Mouse (Mus musculus) ES-E14 (cell line): ENCODE results near the gene Zfp637.

Source experiments
- CHD2 ChIP-seq: IDR thresholded peaks from 2 replicates; pipeline ENCODE4 v1.6.1; 2014; ENCODE audit warnings: mild to moderate bottlenecking, low read depth, low read length, inconsistent platforms
- HCFC1 ChIP-seq: IDR thresholded peaks from 2 replicates; pipeline ENCODE4 v1.6.1; 2012; ENCODE audit warnings: low read length, inconsistent platforms, borderline replicate concordance; ENCODE audit not compliant: insufficient read depth
- MAFK ChIP-seq: IDR thresholded peaks from 2 replicates; pipeline ENCODE4 v1.6.1; 2014; ENCODE audit warnings: mild to moderate bottlenecking, low read depth, low read length, inconsistent platforms; ENCODE audit not compliant: insufficient read depth
- ZNF384 ChIP-seq: IDR thresholded peaks from 2 replicates; pipeline ENCODE4 v1.6.1; 2012; ENCODE audit warnings: low read depth, low read length, inconsistent platforms

DNA sequence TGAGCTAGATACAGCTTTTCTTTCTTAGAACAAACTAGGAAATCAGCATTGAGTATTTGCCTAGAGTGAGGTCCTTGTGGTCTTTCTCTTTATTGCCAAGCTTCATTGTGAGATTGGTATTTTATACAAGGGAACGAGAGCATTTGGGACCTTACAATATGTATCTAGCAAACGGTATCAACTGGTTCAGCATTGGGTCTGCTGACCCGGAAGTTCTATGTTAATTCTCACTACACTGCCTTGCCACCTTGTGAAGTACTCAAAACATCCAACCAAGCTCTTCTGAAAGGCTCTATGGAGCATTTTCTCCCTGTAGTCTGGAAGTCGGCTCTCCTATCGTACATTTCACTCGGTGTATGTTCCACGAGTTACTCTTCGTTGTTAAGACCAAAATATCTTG lies 22.8 kb downstream of the Zfp637 start:
- TF ChIP-seq CHD2 (no peak), MAFK (no peak), HCFC1 (no peak), ZNF384 (no peak)
